Mouse (Mus musculus): ENCODE measurements around the gene Slc24a3. TPM values are rescaled to one million over a fixed set of nuclear protein-coding genes. Genes with fewer than 3 reads are reported as not detected.

The Slc24a3 gene
- polyA plus RNA-seq, 1 experiment from 2014 or later = 0.57 TPM

DNA sequence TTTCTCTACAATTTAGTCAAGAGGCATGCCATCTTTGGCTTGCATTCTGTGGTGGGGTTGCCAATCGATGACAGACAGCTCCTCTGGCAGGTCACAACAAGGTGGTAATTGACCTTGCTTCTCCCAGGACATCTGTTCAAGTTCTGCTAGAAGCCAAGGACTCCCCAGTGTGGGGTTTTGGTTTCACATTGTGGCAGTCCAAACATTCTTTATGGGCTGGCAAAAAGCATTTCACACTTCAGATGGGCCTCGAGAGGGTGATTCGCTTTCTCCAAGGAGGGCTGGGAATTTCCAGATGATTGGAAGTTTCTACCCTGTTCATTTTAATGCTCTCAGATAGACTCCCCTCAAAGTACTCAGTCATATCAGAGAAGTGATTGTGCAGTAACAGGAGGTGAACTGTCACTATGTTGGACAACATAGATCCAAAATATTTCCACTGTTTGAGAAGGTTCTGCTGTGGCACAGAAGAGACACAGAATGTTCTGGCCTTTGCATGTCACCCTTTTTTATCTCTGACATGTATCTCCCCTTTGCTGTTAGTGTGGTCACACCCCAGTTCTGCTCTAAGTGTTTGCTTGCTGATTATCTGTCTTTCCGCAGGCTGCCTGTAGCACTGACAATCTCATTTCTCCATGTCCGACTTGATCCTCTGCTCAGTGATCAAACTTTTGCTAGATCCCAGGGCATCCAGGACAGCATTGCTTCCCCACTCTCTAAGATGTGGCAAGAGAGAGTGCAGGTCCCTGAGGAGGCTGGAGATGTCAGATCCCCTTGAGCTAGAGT, 132.6 kb downstream of the Slc24a3 start:
- DNase-seq (ENCODE audit: low spot score) = no peak
- Histone ChIP-seq H3K9me3 (ENCODE audit: control insufficient read depth, low read length) (no peaks in the 10 kb centered on the region), H3K27me3 (ENCODE audit: control insufficient read depth, insufficient read depth, low read length) (no peaks in the 10 kb centered on the region)

DNA sequence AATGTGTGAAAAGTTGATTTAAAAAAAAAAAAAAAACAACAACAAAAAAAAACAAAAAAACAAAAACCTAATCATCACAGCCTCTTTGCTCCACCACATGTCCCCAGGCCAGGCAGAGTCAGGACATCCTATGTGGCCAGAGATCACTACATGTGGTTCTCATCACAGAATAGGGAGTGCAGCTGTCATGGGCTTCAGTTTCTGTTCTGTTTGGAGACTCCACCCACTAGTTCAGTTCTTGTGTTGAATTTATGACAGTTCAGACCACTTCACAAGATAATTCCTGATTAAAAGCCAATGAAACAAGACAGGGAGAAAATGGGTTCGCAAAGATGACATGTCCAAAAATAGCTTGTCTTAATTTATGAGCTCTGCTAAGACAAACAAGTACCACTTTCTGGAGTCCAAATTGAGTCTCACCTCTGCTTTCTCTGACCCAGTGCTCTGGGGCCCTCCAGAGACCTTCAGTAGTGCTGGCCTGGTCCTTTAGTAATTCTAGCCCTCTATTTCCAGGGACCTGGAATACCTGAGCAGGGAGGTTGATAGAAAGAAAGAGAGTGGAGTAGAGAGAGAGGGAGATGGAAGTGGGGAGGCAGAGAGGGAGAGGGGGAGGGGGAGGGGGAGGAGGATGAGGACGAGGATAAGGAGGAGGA, 139.8 kb downstream of the Slc24a3 start:
- no peak for ATAC-seq (ENCODE audit: insufficient number of reproducible peaks, low FRiP score, low TSS enrichment, low read depth)
- H3K4me2 ChIP-seq (ENCODE audit: low read depth, severe bottlenecking) = no peak overlapping the region
- H3K27ac ChIP-seq (replicated peaks; ENCODE audit: low read depth, low read length) = no peak overlapping the region
- no peaks in the 10 kb centered on the region for H3K9me3 ChIP-seq (ENCODE audit: control insufficient read depth, low read length)
- H3K9ac ChIP-seq (ENCODE audit: low read length) = no peak overlapping the region
- H3K4me1 ChIP-seq (ENCODE audit: control insufficient read depth, insufficient read depth, low read length) = no peaks in the 10 kb centered on the region
- H3K4me3 ChIP-seq (ENCODE audit: low read depth, low read length) = no peak overlapping the region
- WGBS = 56% methylated on average over 2 of the region's 2 CpGs
- H3K36me3 ChIP-seq (ENCODE audit: control insufficient read depth, insufficient read depth, low read length) = no peaks in the 10 kb centered on the region
- H3K27me3 ChIP-seq (ENCODE audit: control insufficient read depth, insufficient read depth, low read length) = no peaks in the 10 kb centered on the region
- DNase-seq (ENCODE audit: low spot score) = no peak

More for the DNA sequence above, 132.6 kb downstream of the Slc24a3 start:
- Histone ChIP-seq H3K4me3 (ENCODE audit: low read depth, low read length) (no peak overlapping the region), H3K4me2 (ENCODE audit: low read depth, severe bottlenecking) (no peak overlapping the region), H3K4me1 (ENCODE audit: control insufficient read depth, insufficient read depth, low read length) (no peaks in the 10 kb centered on the region), H3K9ac (ENCODE audit: low read length) (no peak overlapping the region), H3K27ac (replicated peaks; ENCODE audit: low read depth, low read length) (no peak overlapping the region), H3K36me3 (ENCODE audit: control insufficient read depth, insufficient read depth, low read length) (no peaks in the 10 kb centered on the region)
- 67% methylated on average over 5 of the region's 5 CpGs for WGBS
- no peak for ATAC-seq (ENCODE audit: insufficient number of reproducible peaks, low FRiP score, low TSS enrichment, low read depth)

DNA sequence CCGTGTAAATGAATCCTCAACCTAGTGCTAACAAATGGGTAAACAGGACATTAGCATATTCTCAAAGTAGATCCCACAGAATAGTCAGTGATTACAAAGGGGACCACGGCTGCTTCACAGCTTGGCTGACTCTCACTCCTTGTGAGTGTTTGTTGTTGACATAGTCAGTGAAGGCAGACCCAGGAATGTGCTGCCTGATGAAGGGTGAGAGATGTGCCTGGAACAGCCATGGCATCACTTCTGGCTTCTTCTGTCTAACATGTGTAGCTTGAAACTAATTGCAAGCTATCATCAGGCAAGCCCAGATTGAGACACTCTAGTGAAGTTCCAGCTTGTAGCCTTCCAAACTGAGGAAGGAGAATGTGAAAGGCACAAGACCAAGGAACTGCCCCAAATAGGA, 151.4 kb downstream of the Slc24a3 start:
- Histone ChIP-seq H3K27ac (replicated peaks; ENCODE audit: low read depth, low read length) (no peak overlapping the region), H3K4me1 (ENCODE audit: control insufficient read depth, insufficient read depth, low read length) (no peaks in the 10 kb centered on the region), H3K4me2 (ENCODE audit: low read depth, severe bottlenecking) (no peak overlapping the region), H3K9ac (ENCODE audit: low read length) (no peak overlapping the region), H3K9me3 (ENCODE audit: control insufficient read depth, low read length) (no peaks in the 10 kb centered on the region), H3K36me3 (ENCODE audit: control insufficient read depth, insufficient read depth, low read length) (no peaks in the 10 kb centered on the region), H3K27me3 (ENCODE audit: control insufficient read depth, insufficient read depth, low read length) (no peaks in the 10 kb centered on the region), H3K4me3 (ENCODE audit: low read depth, low read length) (no peak overlapping the region)
- no peak for ATAC-seq (ENCODE audit: insufficient number of reproducible peaks, low FRiP score, low TSS enrichment, low read depth)
- DNase-seq (ENCODE audit: low spot score) = no peak
- WGBS = 41% methylated on average over 2 of the region's 2 CpGs

DNA sequence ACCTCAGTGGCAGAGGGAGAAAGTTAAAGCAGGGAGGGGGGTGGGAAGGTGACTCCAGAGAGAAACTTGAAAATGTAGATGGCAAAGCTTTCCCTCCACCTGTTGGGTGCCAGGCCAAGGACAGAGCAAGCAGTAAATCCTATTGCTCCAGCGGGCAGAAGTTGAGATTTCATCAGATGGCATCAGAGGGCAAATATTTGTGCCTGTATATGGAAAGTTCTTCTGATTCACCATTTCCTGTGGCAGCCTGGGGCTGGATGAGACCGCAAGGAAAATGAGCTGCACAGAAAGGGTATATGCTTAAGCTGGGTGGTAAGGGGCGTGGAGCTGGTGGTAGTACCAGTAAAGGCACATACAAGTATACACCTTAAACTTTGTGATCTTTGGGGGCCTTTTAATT, 153.7 kb downstream of the Slc24a3 start:
- Histone ChIP-seq H3K27me3 (ENCODE audit: control insufficient read depth, insufficient read depth, low read length) (no peaks in the 10 kb centered on the region), H3K4me1 (ENCODE audit: control insufficient read depth, insufficient read depth, low read length) (no peaks in the 10 kb centered on the region), H3K36me3 (ENCODE audit: control insufficient read depth, insufficient read depth, low read length) (no peaks in the 10 kb centered on the region), H3K9ac (ENCODE audit: low read length) (no peak overlapping the region), H3K4me2 (ENCODE audit: low read depth, severe bottlenecking) (no peak overlapping the region), H3K4me3 (ENCODE audit: low read depth, low read length) (no peak overlapping the region), H3K9me3 (ENCODE audit: control insufficient read depth, low read length) (no peaks in the 10 kb centered on the region), H3K27ac (replicated peaks; ENCODE audit: low read depth, low read length) (no peak overlapping the region)
- 94% methylated on average over 3 of the region's 3 CpGs for WGBS
- ATAC-seq (ENCODE audit: insufficient number of reproducible peaks, low FRiP score, low TSS enrichment, low read depth) (no peak), DNase-seq (ENCODE audit: low spot score) (no peak)

DNA sequence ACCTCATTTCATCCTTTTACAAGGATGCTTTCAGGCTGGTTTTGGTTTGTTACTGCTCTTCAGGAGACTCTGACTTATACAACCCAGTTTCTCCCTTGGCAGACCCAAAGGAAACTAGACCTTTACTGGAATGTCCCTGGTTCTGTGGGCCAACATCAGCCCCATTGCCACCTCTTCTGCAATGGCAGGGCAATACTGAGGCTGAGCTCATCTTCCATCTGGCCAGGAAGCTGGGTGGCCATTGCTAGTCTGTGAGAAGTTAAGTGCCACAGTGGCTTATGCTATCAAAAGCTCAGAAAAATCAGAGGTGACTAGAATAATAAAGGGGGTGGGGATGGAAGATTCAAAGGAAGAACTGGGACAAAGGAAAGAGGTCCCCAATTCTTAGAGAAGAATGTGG, 154.2 kb downstream of the Slc24a3 start:
- Histone ChIP-seq H3K9me3 (ENCODE audit: control insufficient read depth, low read length) (no peaks in the 10 kb centered on the region), H3K36me3 (ENCODE audit: control insufficient read depth, insufficient read depth, low read length) (no peaks in the 10 kb centered on the region), H3K27ac (replicated peaks; ENCODE audit: low read depth, low read length) (no peak overlapping the region), H3K4me3 (ENCODE audit: low read depth, low read length) (no peak overlapping the region), H3K9ac (ENCODE audit: low read length) (no peak overlapping the region), H3K4me1 (ENCODE audit: control insufficient read depth, insufficient read depth, low read length) (no peaks in the 10 kb centered on the region), H3K27me3 (ENCODE audit: control insufficient read depth, insufficient read depth, low read length) (no peaks in the 10 kb centered on the region), H3K4me2 (ENCODE audit: low read depth, severe bottlenecking) (no peak overlapping the region)
- no peak for DNase-seq (ENCODE audit: low spot score)
- no peak for ATAC-seq (ENCODE audit: insufficient number of reproducible peaks, low FRiP score, low TSS enrichment, low read depth)

DNA sequence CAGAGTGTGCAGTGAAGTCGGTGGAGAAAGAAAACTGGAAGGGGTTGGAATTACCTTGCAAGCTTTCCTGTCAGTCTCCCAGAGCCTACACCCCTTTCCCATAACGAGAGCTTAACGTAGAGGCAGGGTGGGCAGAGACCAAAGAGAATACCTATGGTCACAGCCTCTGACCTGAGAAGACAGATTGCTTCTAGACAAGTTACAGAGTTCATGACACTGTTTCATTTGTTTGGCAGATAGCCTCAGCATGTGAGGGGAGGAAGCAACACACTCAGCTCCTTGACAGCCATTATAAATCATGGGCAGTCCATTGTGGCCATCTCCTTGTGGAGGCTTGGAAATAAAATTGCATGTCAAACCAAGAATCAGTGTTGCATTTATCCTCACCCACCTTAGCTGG, 156.9 kb downstream of the Slc24a3 start:
- Histone ChIP-seq H3K4me2 (ENCODE audit: low read depth, severe bottlenecking) (no peak overlapping the region), H3K9ac (ENCODE audit: low read length) (no peak overlapping the region), H3K9me3 (ENCODE audit: control insufficient read depth, low read length) (no peaks in the 10 kb centered on the region), H3K36me3 (ENCODE audit: control insufficient read depth, insufficient read depth, low read length) (no peaks in the 10 kb centered on the region), H3K4me1 (ENCODE audit: control insufficient read depth, insufficient read depth, low read length) (no peaks in the 10 kb centered on the region), H3K4me3 (ENCODE audit: low read depth, low read length) (no peak overlapping the region), H3K27ac (replicated peaks; ENCODE audit: low read depth, low read length) (no peak overlapping the region), H3K27me3 (ENCODE audit: control insufficient read depth, insufficient read depth, low read length) (no peaks in the 10 kb centered on the region)
- no peak for ATAC-seq (ENCODE audit: insufficient number of reproducible peaks, low FRiP score, low TSS enrichment, low read depth)
- DNase-seq (ENCODE audit: low spot score) = no peak
- 34% methylated on average over 3 of the region's 3 CpGs for whole genome bisulfite sequencing

DNA sequence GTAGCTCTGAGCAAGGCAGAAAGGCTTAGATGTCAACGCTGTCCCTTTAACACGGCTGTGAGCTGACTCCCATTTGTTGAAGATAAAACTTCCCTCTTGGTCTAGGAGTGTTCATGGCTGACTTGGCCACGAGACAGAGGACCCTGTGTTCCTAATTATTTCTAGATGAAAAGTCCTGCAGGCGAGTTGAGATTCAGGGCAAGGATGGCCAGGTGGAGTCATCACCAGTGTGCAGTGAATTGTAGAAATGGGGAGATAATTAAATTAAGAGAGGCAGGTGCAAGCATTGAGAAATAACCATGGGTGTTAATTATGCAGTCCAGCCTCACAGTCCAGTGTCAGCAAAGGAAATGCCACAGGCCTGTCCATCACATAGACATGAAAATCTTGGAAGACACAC, 158.3 kb downstream of the Slc24a3 start:
- H3K9ac ChIP-seq (ENCODE audit: low read length) = no peak overlapping the region
- H3K27ac ChIP-seq (replicated peaks; ENCODE audit: low read depth, low read length) = no peak overlapping the region
- H3K9me3 ChIP-seq (ENCODE audit: control insufficient read depth, low read length) = no peaks in the 10 kb centered on the region
- no peak overlapping the region for H3K4me3 ChIP-seq (ENCODE audit: low read depth, low read length)
- H3K4me2 ChIP-seq (ENCODE audit: low read depth, severe bottlenecking) = no peak overlapping the region
- 84% methylated on average over 4 of the region's 4 CpGs for WGBS
- ATAC-seq (ENCODE audit: insufficient number of reproducible peaks, low FRiP score, low TSS enrichment, low read depth) (no peak), DNase-seq (ENCODE audit: low spot score) (no peak)
- H3K27me3 ChIP-seq (ENCODE audit: control insufficient read depth, insufficient read depth, low read length) = no peaks in the 10 kb centered on the region
- no peaks in the 10 kb centered on the region for H3K36me3 ChIP-seq (ENCODE audit: control insufficient read depth, insufficient read depth, low read length)
- H3K4me1 ChIP-seq (ENCODE audit: control insufficient read depth, insufficient read depth, low read length) = no peaks in the 10 kb centered on the region

DNA sequence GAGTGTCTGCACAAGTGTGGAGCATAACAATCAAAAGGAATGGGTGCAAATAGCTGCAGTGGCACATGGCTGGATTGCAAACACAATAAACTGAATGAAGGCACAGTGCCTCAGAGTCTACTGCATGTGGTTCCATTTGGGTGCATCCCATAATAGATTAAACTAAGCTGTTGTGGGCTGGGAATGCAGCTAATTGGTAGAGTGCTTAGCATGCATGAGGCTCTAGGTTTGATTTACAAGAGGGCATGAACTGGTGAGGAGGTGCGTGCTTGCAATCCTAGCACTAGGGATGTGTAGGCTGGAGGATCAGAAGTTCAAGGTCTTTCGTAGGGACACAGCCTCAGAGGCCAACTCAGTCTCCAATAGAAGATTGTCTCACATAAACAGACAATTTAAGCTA, 159.0 kb downstream of the Slc24a3 start:
- WGBS = 58% methylated on average over 2 of the region's 2 CpGs
- no peaks in the 10 kb centered on the region for H3K36me3 ChIP-seq (ENCODE audit: control insufficient read depth, insufficient read depth, low read length)
- H3K9me3 ChIP-seq (ENCODE audit: control insufficient read depth, low read length) = no peaks in the 10 kb centered on the region
- no peak overlapping the region for H3K4me2 ChIP-seq (ENCODE audit: low read depth, severe bottlenecking)
- H3K4me1 ChIP-seq (ENCODE audit: control insufficient read depth, insufficient read depth, low read length) = no peaks in the 10 kb centered on the region
- no peak overlapping the region for H3K9ac ChIP-seq (ENCODE audit: low read length)
- no peak for ATAC-seq (ENCODE audit: insufficient number of reproducible peaks, low FRiP score, low TSS enrichment, low read depth)
- no peak overlapping the region for H3K27ac ChIP-seq (replicated peaks; ENCODE audit: low read depth, low read length)
- DNase-seq (ENCODE audit: low spot score) = no peak
- no peaks in the 10 kb centered on the region for H3K27me3 ChIP-seq (ENCODE audit: control insufficient read depth, insufficient read depth, low read length)
- no peak overlapping the region for H3K4me3 ChIP-seq (ENCODE audit: low read depth, low read length)
